Mouse (Mus musculus): ENCODE measurements at regions not wholly inside any gene's neighbourhood (a gene's known extent, or its start where the extent isn't known, plus 50 kb on each side); places are given as distances from the start of the nearest gene placed in this dataset.

DNA sequence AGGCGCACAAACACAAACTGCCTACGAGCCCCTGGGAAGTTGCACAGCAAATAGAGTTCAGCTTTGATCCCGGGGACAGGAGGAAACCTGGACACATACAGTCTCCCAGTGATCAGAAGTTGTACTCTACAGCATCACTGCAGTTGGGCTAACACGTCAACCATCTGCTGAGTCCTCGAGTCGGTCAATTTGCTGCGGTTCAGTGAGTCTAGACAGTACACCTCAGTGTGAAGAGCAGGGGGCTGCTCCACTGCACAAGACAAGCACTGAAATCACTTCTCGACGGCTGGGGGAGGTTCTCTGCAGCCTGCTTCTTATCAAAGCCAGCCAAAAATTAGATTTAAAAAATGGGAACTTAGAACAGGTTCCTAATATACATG lies 78.4 kb upstream of the Aco1 start:
- no peak overlapping the region for H3K4me2 ChIP-seq (replicated peaks; ENCODE audit: low read depth, low read length)
- H3K36me3 ChIP-seq (ENCODE audit: control insufficient read depth, insufficient read depth, low read length) = no peaks in the 10 kb centered on the region
- no peaks in the 10 kb centered on the region for H3K4me1 ChIP-seq (replicated peaks; ENCODE audit: control insufficient read depth, insufficient read depth, low read length)
- ATAC-seq (ENCODE audit: low FRiP score) (peak; percentile 78), DNase-seq (ENCODE audit: low spot score) (peak; percentile 25)
- no peaks in the 10 kb centered on the region for H3K9me3 ChIP-seq (ENCODE audit: control insufficient read depth, low read length)
- H3K27me3 ChIP-seq (ENCODE audit: control insufficient read depth, insufficient read depth, low read length) = no peaks in the 10 kb centered on the region
- no peak overlapping the region for H3K27ac ChIP-seq (ENCODE audit: low read depth, low read length)
- H3K9ac ChIP-seq (ENCODE audit: low read depth, low read length) = no peak overlapping the region
- no peak overlapping the region for H3K4me3 ChIP-seq (ENCODE audit: low read depth, low read length)
- 68% methylated on average over 9 of the region's 9 CpGs for WGBS

DNA sequence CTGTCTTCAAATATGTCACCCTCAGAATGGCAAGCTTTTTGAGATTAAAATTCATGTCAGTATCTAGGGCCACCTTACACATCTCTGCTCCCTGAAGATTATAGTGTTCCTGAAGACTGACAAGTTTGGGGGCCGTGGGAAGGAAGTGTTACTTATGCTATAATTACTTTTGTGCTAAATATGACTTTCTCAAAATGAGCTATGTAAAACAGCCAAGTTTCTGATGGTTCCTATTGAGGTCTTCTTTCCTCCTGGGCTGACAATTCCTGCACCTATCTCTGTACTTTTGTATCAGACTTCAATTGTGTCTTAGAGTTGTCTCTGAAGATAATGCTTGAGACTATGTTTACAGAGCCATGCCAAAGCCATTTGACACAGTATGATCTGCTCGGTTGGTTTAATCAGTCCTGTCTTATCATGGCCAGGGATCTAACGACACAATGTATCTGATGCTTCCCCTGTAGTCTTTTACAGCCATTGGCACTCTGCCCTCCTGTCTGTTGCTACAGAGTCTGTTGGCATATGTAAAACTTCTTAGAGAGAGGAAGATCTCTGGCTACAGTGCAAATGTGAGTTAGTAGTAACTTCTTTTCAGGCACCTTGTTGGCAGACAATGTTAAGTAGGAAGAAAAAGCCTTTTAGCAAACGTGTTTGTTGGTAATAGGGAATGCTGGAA lies 71.8 kb upstream of the Aco1 start:
- 79% methylated on average over 4 of the region's 4 CpGs for WGBS
- Histone ChIP-seq H3K9me3 (ENCODE audit: control insufficient read depth, low read length) (no peaks in the 10 kb centered on the region), H3K36me3 (ENCODE audit: control insufficient read depth, insufficient read depth, low read length) (no peaks in the 10 kb centered on the region), H3K9ac (ENCODE audit: low read depth, low read length) (no peak overlapping the region), H3K4me1 (replicated peaks; ENCODE audit: control insufficient read depth, insufficient read depth, low read length) (no peaks in the 10 kb centered on the region), H3K27ac (ENCODE audit: low read depth, low read length) (no peak overlapping the region), H3K4me2 (replicated peaks; ENCODE audit: low read depth, low read length) (no peak overlapping the region), H3K4me3 (ENCODE audit: low read depth, low read length) (no peak overlapping the region), H3K27me3 (ENCODE audit: control insufficient read depth, insufficient read depth, low read length) (no peaks in the 10 kb centered on the region)
- DNase-seq (ENCODE audit: low spot score) (no peak), ATAC-seq (ENCODE audit: low FRiP score) (no peak)

DNA sequence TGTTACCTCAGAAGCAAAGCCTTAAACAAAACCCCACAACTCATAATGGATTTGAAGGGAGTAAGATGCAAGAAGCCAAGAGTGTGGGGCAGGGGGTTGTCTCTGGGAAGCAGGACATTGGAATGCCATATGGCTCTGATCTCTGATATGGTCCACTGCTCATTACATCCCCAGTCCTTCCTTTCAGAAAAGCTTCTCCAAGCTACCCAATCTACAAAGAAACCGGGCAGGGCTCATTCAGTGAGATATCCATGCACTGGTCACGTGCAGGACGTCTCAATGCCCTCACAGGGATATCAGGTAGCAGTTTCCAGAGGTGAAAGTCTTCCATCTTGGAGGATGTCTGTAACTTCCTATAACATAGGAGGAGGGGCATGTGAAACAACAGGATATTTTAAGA lies 61.8 kb upstream of the Aco1 start:
- no peak for ATAC-seq (ENCODE audit: low FRiP score)
- H3K27ac ChIP-seq (ENCODE audit: low read depth, low read length) = no peak overlapping the region
- no peak overlapping the region for H3K4me3 ChIP-seq (ENCODE audit: low read depth, low read length)
- DNase-seq (ENCODE audit: low spot score) = no peak
- H3K27me3 ChIP-seq (ENCODE audit: control insufficient read depth, insufficient read depth, low read length) = no peaks in the 10 kb centered on the region
- no peak overlapping the region for H3K4me2 ChIP-seq (replicated peaks; ENCODE audit: low read depth, low read length)
- H3K4me1 ChIP-seq (replicated peaks; ENCODE audit: control insufficient read depth, insufficient read depth, low read length) = no peaks in the 10 kb centered on the region
- H3K9ac ChIP-seq (ENCODE audit: low read depth, low read length) = no peak overlapping the region
- 69% methylated on average over 3 of the region's 3 CpGs for WGBS
- H3K36me3 ChIP-seq (ENCODE audit: control insufficient read depth, insufficient read depth, low read length) = no peaks in the 10 kb centered on the region
- no peaks in the 10 kb centered on the region for H3K9me3 ChIP-seq (ENCODE audit: control insufficient read depth, low read length)

GRCm38 (mm10) chr4:40090295-40090694 lies 52.6 kb upstream of the Aco1 start:
- no peaks in the 10 kb centered on the region for H3K27me3 ChIP-seq (ENCODE audit: control insufficient read depth, insufficient read depth, low read length)
- 83% methylated on average over 5 of the region's 5 CpGs for WGBS
- no peak overlapping the region for H3K4me3 ChIP-seq (ENCODE audit: low read depth, low read length)
- H3K4me2 ChIP-seq (replicated peaks; ENCODE audit: low read depth, low read length) = no peak overlapping the region
- no peaks in the 10 kb centered on the region for H3K4me1 ChIP-seq (replicated peaks; ENCODE audit: control insufficient read depth, insufficient read depth, low read length)
- ATAC-seq (ENCODE audit: low FRiP score) = no peak
- no peak overlapping the region for H3K9ac ChIP-seq (ENCODE audit: low read depth, low read length)
- no peak for DNase-seq (ENCODE audit: low spot score)
- no peaks in the 10 kb centered on the region for H3K9me3 ChIP-seq (ENCODE audit: control insufficient read depth, low read length)
- no peaks in the 10 kb centered on the region for H3K36me3 ChIP-seq (ENCODE audit: control insufficient read depth, insufficient read depth, low read length)
- no peak overlapping the region for H3K27ac ChIP-seq (ENCODE audit: low read depth, low read length)

Measured in hindbrain, embryonic 11.5 days (tissue).